Mouse (Mus musculus): Measurements from ENCODE around the gene Ak2. TPM values are rescaled to one million over a fixed set of nuclear protein-coding genes. Genes with fewer than 3 reads are reported as not detected.

The Ak2 gene
- total and polyA plus RNA-seq, 3 experiments: 330 to 366 TPM; not detected in 1

DNA sequence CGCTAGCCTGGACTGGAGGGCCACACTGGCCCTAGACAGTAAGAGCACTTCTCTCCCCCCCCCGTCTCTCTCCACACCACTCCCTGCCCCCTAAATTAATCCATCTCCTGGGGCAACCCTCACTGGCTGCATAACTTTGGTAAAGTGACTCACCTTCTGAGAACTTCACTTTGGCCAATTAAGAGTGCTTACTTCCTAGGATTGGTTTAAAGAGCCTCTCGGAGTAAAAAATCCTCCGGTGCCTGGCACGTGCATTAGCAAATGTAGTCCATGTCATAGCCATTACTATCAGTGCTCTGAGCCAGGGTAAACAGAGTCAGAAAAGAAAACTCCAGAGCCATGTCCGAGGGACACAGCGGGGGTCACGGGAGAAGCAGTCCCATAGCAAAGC, 21.3 kb upstream of the Ak2 start:
- Histone ChIP-seq H3K9me3 (replicated peaks; ENCODE audit: insufficient read depth, low read length) (no peaks in the 10 kb centered on the region), H3K27ac (ENCODE audit: control insufficient read depth, low read depth, low read length) (no peak overlapping the region), H3K79me2 (ENCODE audit: control insufficient read depth, insufficient read depth, low read length, poor library complexity) (no peaks in the 10 kb centered on the region), H3K36me3 (ENCODE audit: control insufficient read depth in 1 of 2, insufficient read depth in 2 of 2, low read length in 2 of 2) (no peaks in the 10 kb centered on the region), H3K4me1 (ENCODE audit: control insufficient read depth in 1 of 2, insufficient read depth in 2 of 2, low read length in 2 of 2) (no peaks in the 10 kb centered on the region), H3K4me3 (ENCODE audit: control insufficient read depth in 1 of 2, insufficient read depth in 1 of 2, low read depth in 2 of 2, low read length in 2 of 2) (no peak overlapping the region), H3K27me3 (ENCODE audit: control insufficient read depth in 1 of 2, insufficient read depth in 2 of 2, low read length in 2 of 2) (no peaks in the 10 kb centered on the region; a peak in 1 of 4 replicates), H3K9ac (ENCODE audit: control insufficient read depth, low read depth, low read length, poor library complexity, severe bottlenecking) (no peak overlapping the region)
- TF ChIP-seq CTCF (IDR thresholded peaks at IDR 0.05 in 2 of 3, conservative IDR thresholded peaks at IDR 0.05 in 1 of 3; ENCODE audit: control insufficient read depth in 1 of 3, insufficient read depth in 1 of 3, low read depth in 2 of 3, low read length in 3 of 3, poor library complexity in 1 of 3, severe bottlenecking in 1 of 3) (no peak), ETS1 (IDR thresholded peaks at IDR 0.05; ENCODE audit: low read depth, low read length) (no peak), JUND (IDR thresholded peaks at IDR 0.05; ENCODE audit: low read depth, low read length) (no peak), GATA1 (IDR thresholded peaks at IDR 0.05; ENCODE audit: low read depth, low read length) (no peak), EP300 (IDR thresholded peaks at IDR 0.05; ENCODE audit: low read depth in 1 of 2, low read length in 2 of 2) (no peak), USF1 (IDR thresholded peaks at IDR 0.05; ENCODE audit: low read depth, low read length) (no peak)
- DNase-seq (ENCODE audit: low read depth, low spot score): no peak

GRCm38 (mm10) chr4:128971065-128971694, 20.6 kb upstream of the Ak2 start:
- H3K27me3 ChIP-seq (ENCODE audit: control insufficient read depth in 1 of 2, insufficient read depth in 2 of 2, low read length in 2 of 2): no peaks in the 10 kb centered on the region; a peak in 1 of 4 replicates
- H3K9ac ChIP-seq (ENCODE audit: control insufficient read depth, low read depth, low read length, poor library complexity, severe bottlenecking): peak overlapping the region; percentile 3; the same call in 1 of the 2 replicates
- H3K4me3 ChIP-seq (ENCODE audit: control insufficient read depth in 1 of 2, insufficient read depth in 1 of 2, low read depth in 2 of 2, low read length in 2 of 2): no peak overlapping the region
- H3K9me3 ChIP-seq (replicated peaks; ENCODE audit: insufficient read depth, low read length): no peaks in the 10 kb centered on the region
- no peaks in the 10 kb centered on the region for H3K79me2 ChIP-seq (ENCODE audit: control insufficient read depth, insufficient read depth, low read length, poor library complexity)
- H3K27ac ChIP-seq (ENCODE audit: control insufficient read depth, low read depth, low read length): no peak overlapping the region
- peak; percentile 81 for DNase-seq (ENCODE audit: low read depth, low spot score)
- H3K4me1 ChIP-seq (ENCODE audit: control insufficient read depth in 1 of 2, insufficient read depth in 2 of 2, low read length in 2 of 2): no peaks in the 10 kb centered on the region
- peak; percentile 85 to 98 (median 90) for TF ChIP-seq CTCF (IDR thresholded peaks at IDR 0.05 in 2 of 3, conservative IDR thresholded peaks at IDR 0.05 in 1 of 3; ENCODE audit: control insufficient read depth in 1 of 3, insufficient read depth in 1 of 3, low read depth in 2 of 3, low read length in 3 of 3, poor library complexity in 1 of 3, severe bottlenecking in 1 of 3)
- TF ChIP-seq NRF1 (IDR thresholded peaks at IDR 0.05; ENCODE audit: insufficient read depth, low read depth, low read length, poor library complexity, severe bottlenecking): no peak
- TF ChIP-seq MXI1 (IDR thresholded peaks at IDR 0.05; ENCODE audit: low read depth, low read length): no peak
- TF ChIP-seq RAD21 (IDR thresholded peaks at IDR 0.05; ENCODE audit: low read depth, low read length): peak; percentile 92
- TF ChIP-seq ZC3H11A (IDR thresholded peaks at IDR 0.05; ENCODE audit: low read depth, low read length): peak; percentile 96
- peak; percentile 100 for TF ChIP-seq SMC3 (IDR thresholded peaks at IDR 0.05; ENCODE audit: low read depth, low read length)
- TF ChIP-seq CHD2 (IDR thresholded peaks at IDR 0.05; ENCODE audit: low read length): no peak
- TF ChIP-seq ZNF384 (IDR thresholded peaks at IDR 0.05; ENCODE audit: low read depth, low read length): 0 out of 2 replicates have a peak, but pooled peaks have one; percentile 19
- no peak for TF ChIP-seq CHD1 (IDR thresholded peaks at IDR 0.05; ENCODE audit: low read depth, low read length)
- no peaks in the 10 kb centered on the region for H3K36me3 ChIP-seq (ENCODE audit: control insufficient read depth in 1 of 2, insufficient read depth in 2 of 2, low read length in 2 of 2)

All from MEL (cell line).